Mouse (Mus musculus): ENCODE measurements around the gene Gm35315. TPM values are rescaled to one million over a fixed set of nuclear protein-coding genes. Genes with fewer than 3 reads are reported as not detected.
A peak's percentile ranks its signal among the peaks of the same experiment; 100 is the strongest.
"Not testable (repeated sequence)": the region's sequence is repeated elsewhere in the genome, so short reads cannot be mapped to it uniquely, and the experiment has no call there.

The Gm35315 gene
- total RNA-seq, 2 experiments from 2014 or later = 0.30 to 0.70 TPM

DNA sequence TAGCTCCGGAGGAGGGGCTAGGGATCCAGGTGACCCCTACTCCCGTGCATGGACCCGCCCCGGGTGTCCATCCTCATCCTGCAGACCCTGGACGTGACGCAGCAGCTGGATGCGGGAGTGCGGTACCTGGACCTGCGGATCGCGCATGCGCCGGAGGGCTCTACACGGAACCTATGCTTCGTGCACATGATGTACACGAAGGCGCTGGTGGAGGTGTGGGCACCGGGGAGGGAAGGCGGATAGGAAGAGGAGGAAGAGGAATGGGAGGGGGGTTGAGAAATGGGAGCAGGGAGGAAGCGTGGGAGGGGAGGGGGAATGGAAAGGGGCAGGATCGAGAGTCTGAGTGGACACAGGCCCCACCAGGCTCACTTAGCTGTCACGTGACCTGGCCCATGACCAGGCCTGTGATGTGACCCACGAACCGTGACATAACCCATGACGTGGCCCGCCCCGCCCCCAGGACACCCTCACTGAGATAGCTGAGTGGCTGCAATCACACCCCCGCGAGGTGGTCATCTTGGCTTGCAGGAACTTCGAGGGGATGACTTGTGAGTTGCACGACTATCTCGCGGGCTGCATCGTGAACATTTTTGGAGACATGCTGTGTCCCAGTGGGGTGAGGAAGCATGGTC lies 7.6 kb upstream of the Gm35315 start:
- peak in 1 of 2 experiments; percentile 41 for DNase-seq (ENCODE audit: low spot score in 2 of 2)

DNA sequence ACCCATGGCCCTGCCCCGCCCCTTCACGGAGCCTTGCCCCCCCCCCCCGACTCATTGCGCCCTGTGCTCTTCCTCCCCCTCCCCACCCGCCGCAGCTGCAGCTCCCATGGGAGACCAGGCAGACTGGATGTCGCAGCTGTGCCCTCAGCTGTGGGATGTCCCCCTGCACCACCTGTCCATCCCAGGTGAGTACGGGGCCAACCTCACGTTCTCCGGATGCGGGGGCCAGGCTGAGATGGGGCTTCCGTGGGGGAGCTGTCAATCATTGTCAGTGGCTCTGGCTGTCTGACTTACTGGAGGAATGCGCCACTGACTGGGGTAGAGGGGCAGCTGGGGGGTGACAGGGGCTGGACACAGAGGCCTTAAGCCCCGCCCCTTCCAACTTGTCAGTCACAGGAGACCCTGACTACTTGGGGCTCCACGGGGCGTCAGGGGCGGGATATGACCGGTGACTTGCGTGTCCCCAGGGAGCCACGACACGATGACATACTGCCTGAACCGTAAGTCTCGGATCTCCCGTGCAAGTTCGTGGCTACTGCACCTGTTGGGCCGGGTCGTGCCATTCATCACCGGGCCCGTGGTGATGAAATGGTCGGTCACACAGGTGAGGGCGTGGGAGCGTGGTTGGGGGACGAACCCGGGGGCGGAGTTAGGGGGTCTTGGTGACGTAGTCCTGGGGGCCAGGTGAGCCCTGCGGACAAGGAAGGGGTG lies 6.9 kb upstream of the Gm35315 start:
- no peak for DNase-seq (ENCODE audit: low spot score in 2 of 2)

DNA sequence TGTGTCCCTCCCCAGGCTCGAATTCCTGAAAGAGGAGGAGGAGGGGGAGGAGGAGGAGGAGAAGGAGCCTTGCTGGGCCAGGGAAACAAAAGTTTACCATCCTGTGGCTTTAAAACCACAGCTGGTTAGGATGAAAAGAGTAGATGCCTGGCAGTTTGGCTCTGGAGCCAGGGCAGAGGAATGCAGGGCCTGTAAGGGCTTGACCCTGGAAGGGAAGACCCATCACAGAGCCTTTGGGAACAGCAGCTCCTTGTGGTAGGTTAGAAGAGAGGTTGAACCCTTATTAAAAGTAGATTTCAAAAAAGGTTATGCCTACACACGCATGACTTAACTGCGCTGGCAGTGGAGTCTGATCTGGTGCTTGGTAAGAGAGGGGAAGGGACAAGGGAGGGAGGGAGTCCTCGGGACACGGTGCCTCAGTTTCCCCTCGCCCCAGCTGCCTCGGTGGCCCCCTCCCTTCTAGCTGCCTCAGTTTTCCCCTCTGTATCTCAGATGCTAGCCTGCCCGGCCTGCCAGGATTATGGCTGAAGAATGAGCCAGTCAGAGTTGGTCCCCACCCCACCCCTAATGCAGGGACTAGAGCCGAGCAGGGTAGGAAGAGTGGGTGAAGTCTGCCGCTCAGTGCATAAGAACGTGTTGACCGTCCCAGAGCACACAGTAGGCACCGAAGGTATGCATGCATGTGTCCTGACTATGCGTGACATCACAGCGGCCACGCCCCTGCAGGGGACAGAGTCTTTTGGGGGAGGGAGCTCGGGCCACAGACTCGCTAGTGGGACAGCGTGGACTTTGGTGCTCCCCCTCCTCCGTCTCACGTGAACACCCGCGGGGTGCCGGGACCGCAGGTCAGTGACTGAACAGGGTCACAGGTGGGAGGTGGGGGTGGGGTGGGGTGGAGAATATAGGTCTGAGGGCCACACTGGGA lies 5.7 kb upstream of the Gm35315 start, which contains the start of gene Plcxd1:
Plcxd1 (plus strand) TSS at position 314 of the 925 bp plus-strand sequence.
- DNase-seq (ENCODE audit: low spot score in 2 of 2) = no peak

DNA sequence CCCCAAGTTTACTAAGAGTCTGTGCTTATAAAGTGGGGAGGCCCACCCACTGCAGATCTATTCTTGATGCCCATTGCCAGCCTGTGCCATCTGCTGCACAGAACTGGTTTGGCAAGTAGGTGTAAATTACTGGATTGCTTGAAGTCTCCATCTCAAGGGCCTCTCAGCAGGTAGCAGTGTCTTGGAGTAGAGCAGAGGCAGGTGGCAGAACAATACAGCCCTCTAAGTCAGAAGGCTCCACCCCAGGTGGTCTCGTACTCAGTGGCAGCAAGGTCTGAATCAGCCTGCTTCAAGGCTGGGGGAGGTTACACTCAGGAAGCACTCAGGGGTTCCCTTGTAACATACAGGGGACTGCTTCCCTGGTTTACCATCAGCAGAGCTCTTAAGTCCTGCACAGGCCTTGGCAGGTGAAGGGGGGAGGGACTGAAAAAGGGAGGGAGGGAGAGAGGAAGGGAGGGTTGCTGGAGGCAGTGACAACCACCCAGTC lies 4.8 kb upstream of the Gm35315 start:
- DNase-seq (ENCODE audit: low spot score in 2 of 2) = no peak

GRCm38 (mm10) chr5:110094847-110095213 lies 610 bp upstream of the Gm35315 start:
- DNase-seq (ENCODE audit: low spot score in 2 of 2) = no peak

GRCm38 (mm10) chr5:110091546-110091945 lies 2.7 kb downstream of the Gm35315 start:
- DNase-seq (ENCODE audit: low spot score in 2 of 2) = no peak

GRCm38 (mm10) chr5:110086161-110086866 lies 7.9 kb downstream of the Gm35315 start:
- DNase-seq (ENCODE audit: low spot score in 2 of 2) = no peak

DNA sequence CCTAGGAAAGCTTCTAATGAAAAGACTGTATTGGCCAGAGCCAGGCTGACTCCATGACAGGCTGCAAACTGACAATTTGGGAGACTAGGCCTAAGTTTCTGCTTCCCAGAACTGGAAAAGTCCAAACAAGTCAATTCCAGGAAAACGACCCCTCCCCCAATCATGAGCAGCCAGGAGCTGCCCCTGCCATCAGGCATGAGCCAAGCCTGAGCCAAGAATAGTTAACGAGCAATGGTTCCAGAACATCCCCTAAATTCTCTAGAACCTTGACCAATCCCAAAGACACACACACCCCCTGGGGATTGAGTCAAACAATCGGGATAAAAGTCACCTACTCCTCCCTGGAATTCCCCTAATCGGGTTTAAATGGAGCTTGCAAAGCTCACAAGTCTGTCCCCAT lies 11.3 kb downstream of the Gm35315 start:
- no peak for DNase-seq (ENCODE audit: low spot score in 2 of 2)

- DNase-seq (ENCODE audit: low spot score in 2 of 2) = not testable (repeated sequence)
Observed at GRCm38 (mm10) chr5:110072413-110072812, 21.8 kb downstream of the Gm35315 start, which contains the start of gene Gm17655. Gene Gm17655, minus strand, starts transcription at chr5:110072513.

- peak; percentile 70 to 76 for DNase-seq (ENCODE audit: low spot score in 2 of 2)
Observed at GRCm38 (mm10) chr5:110057637-110058408, 36.4 kb downstream of the Gm35315 start.

Other genes with a start within 250 kb of the Gm35315 start
- gene Gm15446, start 171.0 kb downstream of the Gm35315 start, total RNA-seq (2021) = 10 to 100 TPM in 1 of 2 experiments, 1 to 10 TPM in 1; 8.5 to 11.7 TPM
- 10 to 100 TPM; 19.0 to 19.9 TPM for gene Zfp932, start 97.9 kb downstream of the Gm35315 start, total RNA-seq (2021)
- gene Gm17655, start 21.9 kb downstream of the Gm35315 start, total RNA-seq (2021) = 1 to 10 TPM; 4.7 to 7.6 TPM
- under 1 TPM in 1 of 2 experiments, not detected in 1; 0.19 TPM for gene Plcxd1, start 5.5 kb upstream of the Gm35315 start, total RNA-seq (2021)
- 10 to 100 TPM; 69.9 to 71.0 TPM for gene Gtpbp6, start 13.8 kb upstream of the Gm35315 start, total RNA-seq (2021)
- gene Zfp605, start 15.7 kb upstream of the Gm35315 start, total RNA-seq (2021) = 1 to 10 TPM; 6.0 to 6.2 TPM
- gene Chfr, start 41.4 kb upstream of the Gm35315 start, total RNA-seq (2021) = 10 to 100 TPM; 20.3 to 31.9 TPM
- 10 to 100 TPM; 34.6 to 40.7 TPM for gene Golga3, start 82.3 kb upstream of the Gm35315 start, total RNA-seq (2021)
- gene Ankle2, start 136.6 kb upstream of the Gm35315 start, total RNA-seq (2021) = 10 to 100 TPM; 36.1 to 37.4 TPM
- gene Pgam5, start 175.5 kb upstream of the Gm35315 start, total RNA-seq (2021) = 10 to 100 TPM; 45.2 to 49.5 TPM
- gene Pxmp2, start 191.8 kb upstream of the Gm35315 start, total RNA-seq (2021) = 10 to 100 TPM; 10.4 to 14.3 TPM
- 1 to 10 TPM in 1 of 2 experiments, under 1 TPM in 1; 0.90 to 1.1 TPM for gene Pole, start 191.9 kb upstream of the Gm35315 start, total RNA-seq (2021)
- under 1 TPM; 0.54 to 0.80 TPM for gene P2rx2, start 248.8 kb upstream of the Gm35315 start, total RNA-seq (2021)

All from adrenal gland, adult 18-20 months (tissue).